Mouse (Mus musculus): ENCODE measurements around the gene Kdm4b.

Kdm4b gene

DNA sequence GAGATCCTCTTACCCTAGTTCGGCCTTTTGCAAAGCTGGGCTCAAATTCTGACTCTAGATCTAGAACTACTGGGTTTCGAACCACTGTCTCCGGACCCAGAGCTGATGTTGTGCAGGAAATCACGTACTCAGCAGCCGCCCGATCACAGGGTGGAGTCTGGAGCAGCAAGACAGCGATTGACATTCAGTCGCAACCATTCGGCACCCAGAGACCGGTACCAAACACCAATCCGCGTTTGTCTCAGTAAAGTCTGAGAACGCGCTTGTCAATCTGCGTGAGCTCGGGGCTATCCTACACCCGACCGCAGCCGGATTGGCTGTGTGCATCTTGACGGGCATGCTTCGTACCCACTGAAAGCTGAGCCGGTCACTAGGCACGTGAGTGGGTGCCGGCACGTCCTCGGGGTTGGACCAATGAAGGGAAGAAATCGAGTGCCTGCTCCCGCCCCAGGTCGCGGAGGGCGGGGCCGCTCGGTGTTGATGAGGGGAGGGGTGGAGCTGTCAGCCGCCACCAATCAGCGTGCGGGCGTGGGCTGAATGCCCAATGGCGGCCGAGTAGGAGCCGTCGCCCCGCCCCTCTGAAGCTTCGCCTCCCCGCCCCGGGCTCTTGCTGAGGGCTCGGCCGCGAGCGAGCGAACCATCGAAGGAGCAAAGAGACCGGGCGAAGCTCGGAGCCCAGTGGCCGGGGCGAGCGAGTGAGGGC is at the start of gene Kdm4b:
Gene Kdm4b, plus strand, starts transcription at position 613 of the 703 bp plus-strand sequence.
- peak; percentile 99 for DNase-seq

DNA sequence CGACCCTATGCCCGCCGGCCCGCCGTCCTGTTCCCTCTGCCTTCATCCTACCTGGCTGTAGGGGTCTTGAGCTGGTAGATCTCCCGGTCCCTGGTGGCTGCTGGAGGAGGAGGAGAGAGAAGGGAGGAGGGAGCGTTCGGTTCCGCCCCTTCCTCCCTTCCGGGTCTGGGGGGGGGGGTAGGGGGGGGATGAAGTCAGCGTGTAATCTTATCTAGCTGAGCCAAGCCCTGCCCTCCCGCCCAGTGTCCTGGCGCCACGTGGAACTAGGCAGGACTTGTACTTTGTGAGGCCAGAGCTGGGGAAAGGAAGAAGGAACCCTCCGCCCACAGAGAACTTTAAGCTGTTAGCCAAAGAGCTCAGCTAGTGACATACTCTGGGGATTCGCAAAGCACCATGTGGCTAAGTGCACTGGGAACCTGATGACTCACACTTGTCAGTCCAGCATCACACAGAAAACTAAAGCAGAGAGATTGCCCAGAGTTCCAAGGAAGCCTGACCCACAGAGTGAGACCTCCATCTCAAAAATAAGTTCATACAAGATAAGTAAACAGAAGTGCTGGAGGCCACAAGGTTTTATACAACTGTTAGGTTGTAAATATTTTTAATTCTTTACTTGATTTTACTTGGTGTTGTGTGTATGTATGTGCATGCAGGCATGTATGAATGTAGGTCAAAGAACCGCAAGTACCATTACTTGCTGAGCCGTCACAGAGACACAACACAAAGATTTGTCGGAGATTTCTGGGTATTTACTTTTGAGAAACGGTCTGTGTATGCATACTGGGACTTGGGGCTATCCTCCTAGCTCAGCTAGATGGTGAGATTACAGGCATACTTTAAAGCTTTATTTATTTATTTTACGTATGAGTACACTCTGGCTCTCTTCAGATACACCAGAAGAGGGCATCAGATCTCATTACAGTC is 49.0 kb upstream of the Kdm4b start, which contains the start of gene Ticam1:
Gene Ticam1, minus strand, starts transcription at position 144 of the 924 bp plus-strand sequence.
- DNase-seq: peak; percentile 62

- no peak for DNase-seq
Observed at GRCm38 (mm10) chr17:56277567-56277893, 48.3 kb upstream of the Kdm4b start.

DNA sequence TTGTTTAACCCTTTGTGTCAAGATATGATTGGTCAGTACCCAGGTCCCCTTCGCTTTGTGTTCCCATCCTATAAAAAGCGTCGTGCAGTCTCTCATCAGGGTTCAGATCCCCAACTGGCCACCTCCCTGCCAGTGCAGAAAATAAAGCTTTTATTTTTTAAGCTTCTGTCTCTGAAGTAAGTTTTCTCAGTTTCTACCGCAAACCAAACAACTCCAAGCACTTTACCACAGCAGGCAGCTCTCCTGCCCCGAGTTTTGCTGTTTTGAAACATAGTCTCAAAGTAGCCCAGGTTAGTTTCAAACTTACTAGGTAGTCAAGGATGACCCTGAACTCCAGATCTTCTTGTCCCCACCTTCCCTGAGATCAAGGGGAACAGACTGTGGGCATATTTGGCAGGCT is 47.5 kb upstream of the Kdm4b start:
- DNase-seq: no peak

- DNase-seq: no peak
Observed at GRCm38 (mm10) chr17:56279481-56280155, 46.2 kb upstream of the Kdm4b start.

DNA sequence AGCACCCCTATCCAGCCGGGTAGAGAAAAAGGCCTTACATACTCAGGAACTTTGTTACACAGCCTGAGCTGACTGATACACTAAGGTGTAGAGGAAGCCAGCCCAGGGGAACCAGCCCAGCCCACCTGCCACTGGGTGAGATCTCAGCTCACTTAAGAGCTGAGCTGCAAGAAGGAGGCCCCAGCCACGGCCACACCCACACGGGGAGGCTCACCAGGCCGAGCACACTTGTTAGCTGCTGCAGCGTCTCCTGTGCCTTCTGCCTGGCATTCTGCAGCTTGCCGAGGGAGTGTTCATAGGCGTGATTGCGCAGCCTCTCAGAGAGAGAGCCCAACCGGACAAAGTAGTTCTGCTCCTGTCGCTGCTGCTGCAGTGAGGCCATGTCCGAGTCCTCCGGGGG is 44.7 kb upstream of the Kdm4b start:
- DNase-seq: no peak

DNA sequence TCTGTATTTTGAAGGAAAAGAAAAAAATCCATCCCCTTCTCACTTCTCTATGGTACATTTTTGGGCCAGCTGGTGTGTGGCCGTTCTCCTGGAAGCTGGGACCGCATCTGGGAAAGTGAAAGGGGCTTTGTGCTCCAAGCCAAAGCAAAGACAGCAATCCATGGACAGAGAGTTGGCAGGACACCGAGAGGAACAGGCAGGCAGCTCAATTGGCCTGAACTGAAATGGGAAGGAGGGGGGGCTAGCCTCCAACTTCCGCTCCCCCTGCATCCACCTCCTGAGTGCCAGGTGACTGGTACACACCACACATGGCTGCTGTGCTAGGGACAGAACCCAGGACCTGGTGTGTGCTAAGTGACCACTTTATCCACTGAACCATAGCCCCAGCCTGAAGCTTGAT is 43.1 kb upstream of the Kdm4b start:
- no peak for DNase-seq

DNA sequence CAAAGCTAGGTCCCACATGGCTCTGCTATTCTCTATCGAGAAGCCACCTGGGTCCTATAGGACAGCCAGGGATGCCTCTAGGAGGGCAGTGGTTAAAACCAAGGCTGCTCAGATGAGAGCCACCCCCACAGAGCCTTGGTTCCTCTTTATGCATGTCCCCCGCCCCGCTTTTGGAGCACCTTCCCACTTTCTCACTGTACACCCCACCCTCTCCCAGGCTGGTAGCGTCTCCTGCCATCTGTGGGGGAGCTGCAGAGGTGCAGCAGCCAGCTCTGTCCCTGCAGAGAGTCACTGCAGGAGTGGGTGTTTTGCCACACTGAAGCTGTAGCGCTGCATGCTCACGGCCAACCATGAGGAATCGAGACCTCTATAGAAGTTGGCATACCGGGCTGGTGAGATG is 42.5 kb upstream of the Kdm4b start:
- no peak for DNase-seq

DNA sequence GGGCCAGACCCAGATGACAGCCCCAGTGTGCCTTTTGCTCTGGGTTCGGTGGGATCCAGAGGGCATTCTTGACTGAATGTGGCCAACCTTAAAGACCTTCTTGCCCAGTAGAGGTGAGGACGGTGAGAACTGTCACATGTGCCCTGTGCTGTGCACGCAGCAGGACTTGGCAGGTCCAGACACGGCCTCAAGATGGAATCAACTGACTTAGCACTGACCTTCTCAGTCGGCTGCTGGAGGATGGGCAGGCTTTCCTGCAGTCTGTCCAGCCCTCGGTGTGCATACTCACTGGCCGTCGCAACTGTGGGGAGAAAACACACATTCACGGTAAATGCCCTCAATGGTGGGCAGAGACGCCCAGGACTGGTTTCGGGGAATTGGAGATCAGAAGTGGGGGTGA is 39.9 kb upstream of the Kdm4b start:
- no peak for DNase-seq

- no peak for DNase-seq
Observed at GRCm38 (mm10) chr17:56287830-56288229, 38.0 kb upstream of the Kdm4b start.

GRCm38 (mm10) chr17:56288866-56289265 is 37.0 kb upstream of the Kdm4b start:
- DNase-seq: no peak

- DNase-seq: no peak
Observed at GRCm38 (mm10) chr17:56289371-56290331, 36.2 kb upstream of the Kdm4b start.

GRCm38 (mm10) chr17:56290388-56291170 is 35.3 kb upstream of the Kdm4b start:
- no peak for DNase-seq

DNA sequence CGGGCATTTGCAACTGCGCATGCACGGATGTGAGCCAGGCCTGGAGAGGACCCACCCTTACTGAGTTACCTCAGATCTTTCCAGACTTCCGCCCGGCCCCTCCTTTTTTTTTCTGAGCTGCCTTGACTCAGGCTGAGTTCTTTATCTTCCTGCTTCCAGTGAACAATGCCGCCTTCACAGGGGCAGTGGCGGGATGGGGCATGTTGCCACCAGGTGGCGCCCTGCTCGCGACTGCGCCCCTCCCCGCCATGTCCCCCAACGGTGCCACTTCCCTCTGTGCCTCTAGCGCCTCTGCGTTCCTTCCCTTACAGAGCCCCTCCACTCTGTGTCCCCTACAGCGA is 34.7 kb upstream of the Kdm4b start:
- DNase-seq: peak; percentile 63

DNA sequence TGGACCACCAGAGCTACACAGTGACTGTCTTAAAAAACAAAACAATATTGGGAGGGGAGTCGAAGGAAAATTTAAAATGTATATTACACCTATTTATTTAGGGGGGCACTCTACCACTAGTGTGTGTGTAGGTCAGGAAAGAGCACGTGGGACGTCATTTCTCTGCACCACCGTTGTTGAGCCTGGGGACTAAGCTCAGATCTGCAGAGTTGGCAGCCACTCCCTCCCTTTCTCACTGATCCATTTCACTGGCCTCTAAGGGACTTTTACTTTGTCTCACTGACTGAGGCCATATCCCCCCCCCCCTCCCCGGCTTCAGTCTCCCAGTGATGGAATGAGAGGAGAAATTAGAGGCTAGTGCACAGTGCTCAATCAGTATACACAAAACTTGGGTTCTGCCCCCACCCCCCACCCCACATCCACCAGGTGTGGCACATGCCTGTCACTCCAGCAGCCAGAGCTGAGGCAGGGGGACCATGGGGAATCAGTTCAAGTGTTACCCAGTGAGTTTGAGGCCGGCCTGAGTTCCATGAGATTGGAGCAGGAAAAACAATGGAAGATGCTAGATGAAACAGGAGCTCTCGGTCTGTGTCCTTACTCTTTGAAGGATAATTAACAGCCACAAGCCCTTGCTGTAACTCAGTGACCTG is 33.9 kb upstream of the Kdm4b start:
- DNase-seq: no peak

- DNase-seq: no peak
Observed at GRCm38 (mm10) chr17:56292531-56293222, 33.2 kb upstream of the Kdm4b start, which contains the start of gene Plin3. Plin3 (minus strand) TSS chr17:56292873.

GRCm38 (mm10) chr17:56293291-56293690 is 32.6 kb upstream of the Kdm4b start:
- no peak for DNase-seq

- DNase-seq: peak; percentile 66
Observed at GRCm38 (mm10) chr17:56294241-56294640, 31.6 kb upstream of the Kdm4b start.

DNA sequence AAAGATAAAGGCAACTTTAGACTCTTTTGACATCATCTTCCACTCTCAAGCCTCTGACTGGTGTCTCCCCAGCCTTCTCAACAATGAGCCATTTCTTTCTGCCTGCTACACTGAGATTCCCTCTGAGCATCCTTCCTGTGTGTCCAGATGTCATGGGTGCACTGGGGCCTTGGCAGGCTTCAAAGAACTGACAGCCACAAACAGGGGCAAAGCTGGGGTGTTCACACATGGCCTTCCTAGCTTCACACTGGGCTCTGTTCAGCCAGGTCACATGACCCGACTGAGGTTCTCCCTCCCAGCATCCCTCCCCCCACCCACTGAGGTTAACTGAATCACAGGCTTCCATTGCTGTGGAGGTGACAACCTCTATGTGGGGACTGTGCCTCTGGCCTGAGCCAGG is 29.7 kb upstream of the Kdm4b start:
- no peak for DNase-seq

DNA sequence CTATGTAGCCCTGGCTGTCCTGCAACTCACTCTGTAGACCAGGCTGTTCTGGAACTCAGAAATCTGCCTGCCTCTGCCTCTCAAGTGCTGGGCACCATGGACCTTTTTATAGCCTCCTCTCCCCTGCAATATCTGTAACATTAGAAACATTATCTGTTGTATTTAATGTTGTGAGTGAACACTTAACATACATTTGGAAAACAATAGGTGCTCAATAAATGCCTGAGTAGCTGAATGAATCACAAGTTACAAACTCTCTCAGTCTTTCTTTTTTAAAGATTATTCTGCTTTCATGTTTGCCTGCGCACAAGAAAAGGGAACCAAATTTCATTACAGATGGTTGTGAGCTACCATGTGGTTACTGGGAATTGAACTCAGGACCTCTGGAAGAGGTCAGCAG is 27.6 kb upstream of the Kdm4b start:
- no peak for DNase-seq
